In genomic region chr2:147188871-147189545, GRCm38 (mm10) we compare ENCODE assay signal across 23 mouse cellular contexts. TPM values are rescaled to one million over a fixed set of nuclear protein-coding genes. Genes with fewer than 3 reads are reported as not detected.
DNase-seq lines count a peak whose midpoint lies in the region; ATAC-seq and TF ChIP-seq lines count a peak whose summit lies in the region.
"Had no signal": no experiment of that assay in that cellular context is flagged by ENCODE, and none has a peak within 500 bp of the region (broad histone marks: within the 10 kb centered on the region; RNA-seq: fewer than 3 reads in every experiment).

No protein-coding gene starts in this region.

- no peak overlapping the region for H3K4me3 ChIP-seq in layer of hippocampus, adult 2 months
- peak overlapping the region; percentile 59 for H3K4me3 ChIP-seq in midbrain, embryonic 10.5 days
- H3K4me3 ChIP-seq in neural tube, embryonic 12.5 days = no peak overlapping the region
- H3K4me3 ChIP-seq: liver, embryonic 12.5 days had no signal

- peaks cover 100% of the 10 kb centered on the region for H3K27me3 ChIP-seq in midbrain, embryonic 10.5 days (ENCODE audit: low read depth, poor library complexity, severe bottlenecking)
- peaks cover 95% of the 10 kb centered on the region for H3K27me3 ChIP-seq in neural tube, embryonic 12.5 days (replicated peaks)

- no peak overlapping the region for H3K9ac ChIP-seq in neural tube, embryonic 12.5 days
- H3K9ac ChIP-seq: liver, embryonic 12.5 days; lung, embryonic 14.5 days; stomach, embryonic 15.5 days had no signal

- TF ChIP-seq CTCF in layer of hippocampus, adult 2 months (conservative IDR thresholded peaks at IDR 0.05) = no peak

- H3K4me2 ChIP-seq in neural tube, embryonic 12.5 days (replicated peaks) = peak overlapping the region; percentile 27
- H3K4me2 ChIP-seq: heart, embryonic 11.5 days; liver, embryonic 12.5 days; lung, embryonic 14.5 days had no signal

- peak; percentile 12 to 26 for DNase-seq in cerebellum, postnatal 10 days
- DNase-seq in cerebellum, postnatal 36 days = no peak
- no peak for DNase-seq in layer of hippocampus, adult 2 months (ENCODE audit: low spot score in 2 of 2)
- no peak for DNase-seq in layer of hippocampus, postnatal 10 days (ENCODE audit: low spot score in 2 of 2)
- peak; percentile 53 for DNase-seq in midbrain, embryonic 10.5 days (ENCODE audit: low spot score)
- no peak for DNase-seq in heart, adult 8-10 months (ENCODE audit: low spot score)
- no peak for DNase-seq in kidney, adult 8-10 months
- DNase-seq: adrenal gland, postnatal 10 days; cerebellum, adult 8-10 months; gastrocnemius, postnatal 14 days; heart, postnatal 14 days; layer of hippocampus, postnatal 36 days; lung, embryonic 14.5 days; lung, postnatal 4 days; thymus, adult 2 months had no signal

- peaks cover 80% of the 10 kb centered on the region for H3K4me1 ChIP-seq in midbrain, embryonic 10.5 days
- H3K4me1 ChIP-seq in neural tube, embryonic 12.5 days = peaks cover 43% of the 10 kb centered on the region

- under 1% methylated on average over 11 of the region's 11 CpGs for WGBS in midbrain, embryonic 10.5 days
- WGBS in neural tube, embryonic 12.5 days = 1% methylated on average over 11 of the region's 11 CpGs

- H3K36me3 ChIP-seq in midbrain, embryonic 10.5 days = no peaks in the 10 kb centered on the region
- H3K36me3 ChIP-seq in neural tube, embryonic 12.5 days = no peaks in the 10 kb centered on the region
- H3K36me3 ChIP-seq: liver, embryonic 12.5 days; stomach, embryonic 15.5 days had no signal

- ATAC-seq in neural tube, embryonic 12.5 days (ENCODE audit: low FRiP score, low read depth) = no peak
- ATAC-seq: CD4-positive, CD25-positive, alpha-beta regulatory T cell, adult 4 months; liver, embryonic 12.5 days had no signal

- peak overlapping the region; percentile 7; the same call in 1 of the 2 replicates for H3K27ac ChIP-seq in layer of hippocampus, adult 2 months
- H3K27ac ChIP-seq in midbrain, embryonic 10.5 days (replicated peaks) = peak overlapping the region; percentile 75
- H3K27ac ChIP-seq in neural tube, embryonic 12.5 days = no peak overlapping the region
- H3K27ac ChIP-seq: liver, embryonic 12.5 days; stomach, embryonic 15.5 days had no signal

- H3K9me3 ChIP-seq in midbrain, embryonic 10.5 days (replicated peaks) = no peaks in the 10 kb centered on the region
- no peaks in the 10 kb centered on the region for H3K9me3 ChIP-seq in neural tube, embryonic 12.5 days
- H3K9me3 ChIP-seq: liver, embryonic 12.5 days; stomach, embryonic 15.5 days had no signal

RNA-seq across cellular contexts. Expression of gene Nkx2-2, which starts 5.0 kb away (rescaled TPM):
- total RNA-seq in layer of hippocampus, adult 2 months (2021) = 1 to 10 TPM; 4.6 to 7.0 TPM
- 10 to 100 TPM; 11.7 to 15.4 TPM for total RNA-seq in layer of hippocampus, postnatal 10 days (2021)
- 9.2 and 11.2 TPM in 2 replicates for polyA plus RNA-seq in midbrain, embryonic 10.5 days (2016; fragmentation: Nextera tagmentation; extraction: Ambion mirVana)
- 3.7 and 4.7 TPM in 2 replicates for polyA plus RNA-seq in neural tube, embryonic 12.5 days (2016; fragmentation: Nextera tagmentation; extraction: Ambion mirVana)
- total RNA-seq in heart, adult 8-10 months (2022) = not detected
- total RNA-seq: adrenal gland, postnatal 10 days; heart, postnatal 14 days; monocyte, adult 5-6 weeks had no signal
- polyA plus RNA-seq: CD4-positive, CD25-positive, alpha-beta regulatory T cell, adult 4 months; kidney, embryonic 14.5 days; liver, embryonic 12.5 days; lung, embryonic 14.5 days; urinary bladder, adult 2 months had no signal

Comparison
In these comparisons a context has a peak if more than half of its experiments do, and no peak if none do; other contexts are left out.
1. DNase-seq: peak in cerebellum, postnatal 10 days (2 of 2) and midbrain, embryonic 10.5 days (single experiment); none in cerebellum, postnatal 36 days (0 of 2), layer of hippocampus, adult 2 months (0 of 2), layer of hippocampus, postnatal 10 days (0 of 2), heart, adult 8-10 months (single experiment) and kidney, adult 8-10 months (0 of 2).
2. RNA of gene Nkx2-2, which starts 5.0 kb away (total RNA-seq): 11.7 to 15.4 TPM in layer of hippocampus, postnatal 10 days and 4.6 to 7.0 TPM in layer of hippocampus, adult 2 months; not detected in heart, adult 8-10 months; every median in the first group is over 4 times any median in the second.